Mouse (Mus musculus): ENCODE measurements around the gene Slc25a21. TPM values are rescaled to one million over a fixed set of nuclear protein-coding genes. Genes with fewer than 3 reads are reported as not detected.

Gene Slc25a21
- polyA plus RNA-seq, 1 experiment from 2014 or later, result 0.23 TPM

DNA sequence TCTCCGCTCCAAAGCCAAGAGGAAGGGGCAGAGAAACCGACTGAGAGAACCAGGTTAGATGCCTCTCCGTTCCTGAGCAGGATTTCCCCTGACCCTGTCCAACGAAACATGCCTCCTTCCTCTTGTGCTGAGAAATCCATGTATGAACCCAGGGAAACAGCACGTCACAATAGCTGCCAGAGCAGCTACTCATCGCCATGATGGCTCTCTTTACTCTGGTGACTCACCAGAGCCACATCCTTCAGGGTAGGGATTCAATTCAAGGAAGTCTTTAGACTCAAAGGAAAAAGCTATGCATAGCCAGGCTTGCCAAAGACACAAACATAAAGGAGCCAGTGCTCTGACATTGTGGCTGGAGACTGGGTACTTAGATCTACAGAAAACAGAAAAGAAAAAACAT, 37.4 kb downstream of the Slc25a21 start:
- H3K9me3 ChIP-seq (ENCODE audit: control insufficient read depth, low read length), result no peaks in the 10 kb centered on the region
- no peaks in the 10 kb centered on the region for H3K27me3 ChIP-seq (ENCODE audit: control insufficient read depth, insufficient read depth, low read length)
- H3K27ac ChIP-seq (ENCODE audit: low read depth, low read length), result no peak overlapping the region
- H3K4me1 ChIP-seq (ENCODE audit: control insufficient read depth, insufficient read depth, low read length), result no peaks in the 10 kb centered on the region
- 82% methylated on average over 6 of the region's 6 CpGs for WGBS
- ATAC-seq (ENCODE audit: low read depth), result no peak
- no peaks in the 10 kb centered on the region for H3K36me3 ChIP-seq (ENCODE audit: control insufficient read depth, insufficient read depth, low read length)
- no peak overlapping the region for H3K4me3 ChIP-seq (ENCODE audit: low read depth, low read length)
- H3K4me2 ChIP-seq (ENCODE audit: low read depth, low read length), result no peak overlapping the region
- no peak overlapping the region for H3K9ac ChIP-seq (replicated peaks; ENCODE audit: low read depth, low read length)

DNA sequence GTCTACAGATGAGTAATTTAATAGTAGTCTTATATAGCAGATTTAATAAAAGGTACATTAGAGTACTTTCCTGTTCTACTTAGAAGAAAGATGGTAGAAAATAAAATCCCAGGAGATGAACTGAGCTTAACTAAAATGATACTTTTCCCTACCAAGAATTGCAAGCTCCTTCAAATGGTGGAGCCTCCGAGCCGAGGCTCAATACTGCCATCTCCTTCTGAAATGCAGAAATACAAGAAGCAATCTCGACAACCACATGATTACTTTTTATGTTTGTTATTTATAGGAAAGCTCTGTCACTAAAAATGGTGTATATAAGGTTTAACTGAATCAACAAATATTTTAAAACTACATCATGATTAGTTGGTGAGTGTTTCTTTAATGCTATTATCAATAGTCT, 39.0 kb downstream of the Slc25a21 start:
- Histone ChIP-seq H3K9ac (replicated peaks; ENCODE audit: low read depth, low read length) (no peak overlapping the region), H3K27ac (ENCODE audit: low read depth, low read length) (no peak overlapping the region), H3K4me1 (ENCODE audit: control insufficient read depth, insufficient read depth, low read length) (no peaks in the 10 kb centered on the region), H3K9me3 (ENCODE audit: control insufficient read depth, low read length) (no peaks in the 10 kb centered on the region), H3K4me3 (ENCODE audit: low read depth, low read length) (no peak overlapping the region), H3K27me3 (ENCODE audit: control insufficient read depth, insufficient read depth, low read length) (no peaks in the 10 kb centered on the region), H3K4me2 (ENCODE audit: low read depth, low read length) (no peak overlapping the region), H3K36me3 (ENCODE audit: control insufficient read depth, insufficient read depth, low read length) (no peaks in the 10 kb centered on the region)
- WGBS, result 61% methylated on average over 3 of the region's 3 CpGs
- no peak for ATAC-seq (ENCODE audit: low read depth)

- ATAC-seq (ENCODE audit: low read depth), result no peak
- no peaks in the 10 kb centered on the region for H3K36me3 ChIP-seq (ENCODE audit: control insufficient read depth, insufficient read depth, low read length)
- no peak overlapping the region for H3K9ac ChIP-seq (replicated peaks; ENCODE audit: low read depth, low read length)
- H3K9me3 ChIP-seq (ENCODE audit: control insufficient read depth, low read length), result no peaks in the 10 kb centered on the region
- WGBS, result 79% methylated on average over 1 of the region's 1 CpGs
- H3K27ac ChIP-seq (ENCODE audit: low read depth, low read length), result no peak overlapping the region
- H3K4me1 ChIP-seq (ENCODE audit: control insufficient read depth, insufficient read depth, low read length), result no peaks in the 10 kb centered on the region
- H3K27me3 ChIP-seq (ENCODE audit: control insufficient read depth, insufficient read depth, low read length), result no peaks in the 10 kb centered on the region
- no peak overlapping the region for H3K4me3 ChIP-seq (ENCODE audit: low read depth, low read length)
- no peak overlapping the region for H3K4me2 ChIP-seq (ENCODE audit: low read depth, low read length)
Measured at GRCm38 (mm10) chr12:57138937-57139336, 58.3 kb downstream of the Slc25a21 start.

GRCm38 (mm10) chr12:57137809-57138208, 59.5 kb downstream of the Slc25a21 start:
- Histone ChIP-seq H3K4me1 (ENCODE audit: control insufficient read depth, insufficient read depth, low read length) (no peaks in the 10 kb centered on the region), H3K27ac (ENCODE audit: low read depth, low read length) (no peak overlapping the region), H3K4me2 (ENCODE audit: low read depth, low read length) (no peak overlapping the region), H3K9me3 (ENCODE audit: control insufficient read depth, low read length) (no peaks in the 10 kb centered on the region), H3K27me3 (ENCODE audit: control insufficient read depth, insufficient read depth, low read length) (no peaks in the 10 kb centered on the region), H3K9ac (replicated peaks; ENCODE audit: low read depth, low read length) (no peak overlapping the region), H3K4me3 (ENCODE audit: low read depth, low read length) (no peak overlapping the region), H3K36me3 (ENCODE audit: control insufficient read depth, insufficient read depth, low read length) (no peaks in the 10 kb centered on the region)
- 81% methylated on average over 2 of the region's 2 CpGs for WGBS
- no peak for ATAC-seq (ENCODE audit: low read depth)

GRCm38 (mm10) chr12:57118602-57119001, 78.7 kb downstream of the Slc25a21 start:
- Histone ChIP-seq H3K36me3 (ENCODE audit: control insufficient read depth, insufficient read depth, low read length) (no peaks in the 10 kb centered on the region), H3K27me3 (ENCODE audit: control insufficient read depth, insufficient read depth, low read length) (no peaks in the 10 kb centered on the region), H3K9me3 (ENCODE audit: control insufficient read depth, low read length) (no peaks in the 10 kb centered on the region), H3K9ac (replicated peaks; ENCODE audit: low read depth, low read length) (no peak overlapping the region), H3K27ac (ENCODE audit: low read depth, low read length) (no peak overlapping the region), H3K4me3 (ENCODE audit: low read depth, low read length) (no peak overlapping the region), H3K4me2 (ENCODE audit: low read depth, low read length) (no peak overlapping the region), H3K4me1 (ENCODE audit: control insufficient read depth, insufficient read depth, low read length) (no peaks in the 10 kb centered on the region)
- ATAC-seq (ENCODE audit: low read depth), result no peak
- WGBS, result 48% methylated on average over 8 of the region's 8 CpGs

DNA sequence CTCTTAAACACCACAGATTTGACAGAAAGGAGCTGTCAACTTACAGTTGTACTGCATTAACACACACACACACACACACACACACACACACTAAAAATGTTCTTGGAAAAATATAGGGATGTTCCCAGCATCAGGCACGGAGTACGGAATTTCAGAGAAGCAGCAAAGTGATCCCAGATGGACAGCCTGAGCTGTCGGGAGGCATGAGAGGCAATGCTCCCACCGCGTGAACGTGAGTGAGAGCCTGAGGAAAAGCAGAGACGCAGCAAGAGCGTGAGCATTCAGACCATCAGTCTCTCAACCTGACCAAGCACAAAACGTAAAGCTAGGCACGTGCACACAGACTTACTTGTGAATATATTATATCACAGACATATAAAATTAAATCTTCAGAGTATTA, 81.8 kb downstream of the Slc25a21 start:
- Histone ChIP-seq H3K27me3 (ENCODE audit: control insufficient read depth, insufficient read depth, low read length) (no peaks in the 10 kb centered on the region), H3K4me3 (ENCODE audit: low read depth, low read length) (no peak overlapping the region), H3K9ac (replicated peaks; ENCODE audit: low read depth, low read length) (no peak overlapping the region), H3K9me3 (ENCODE audit: control insufficient read depth, low read length) (no peaks in the 10 kb centered on the region), H3K27ac (ENCODE audit: low read depth, low read length) (no peak overlapping the region), H3K4me2 (ENCODE audit: low read depth, low read length) (no peak overlapping the region), H3K4me1 (ENCODE audit: control insufficient read depth, insufficient read depth, low read length) (no peaks in the 10 kb centered on the region), H3K36me3 (ENCODE audit: control insufficient read depth, insufficient read depth, low read length) (no peaks in the 10 kb centered on the region)
- WGBS, result 83% methylated on average over 10 of the region's 10 CpGs
- ATAC-seq (ENCODE audit: low read depth), result no peak

DNA sequence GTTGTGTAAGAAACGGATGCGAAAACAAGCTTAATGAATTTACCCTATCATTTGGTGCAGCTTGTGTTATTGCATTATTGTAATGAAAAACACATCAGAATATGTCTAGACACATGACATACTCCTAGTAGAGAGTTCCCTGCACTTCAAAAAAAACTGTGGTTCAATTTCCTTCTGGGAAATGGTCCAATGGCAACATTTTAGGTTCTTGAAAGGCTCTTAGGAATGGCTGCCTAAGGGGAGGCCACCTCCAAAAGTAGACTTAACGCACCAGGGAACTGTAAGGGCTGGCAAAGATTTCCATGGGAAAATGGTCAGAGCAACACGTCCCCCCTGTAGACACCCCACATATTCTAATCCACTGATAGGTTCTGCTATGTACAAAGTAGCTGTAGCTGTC, 87.9 kb downstream of the Slc25a21 start:
- H3K4me2 ChIP-seq (ENCODE audit: low read depth, low read length), result no peak overlapping the region
- no peaks in the 10 kb centered on the region for H3K27me3 ChIP-seq (ENCODE audit: control insufficient read depth, insufficient read depth, low read length)
- H3K9ac ChIP-seq (replicated peaks; ENCODE audit: low read depth, low read length), result no peak overlapping the region
- H3K9me3 ChIP-seq (ENCODE audit: control insufficient read depth, low read length), result no peaks in the 10 kb centered on the region
- H3K36me3 ChIP-seq (ENCODE audit: control insufficient read depth, insufficient read depth, low read length), result no peaks in the 10 kb centered on the region
- ATAC-seq (ENCODE audit: low read depth), result no peak
- no peak overlapping the region for H3K4me3 ChIP-seq (ENCODE audit: low read depth, low read length)
- no peak overlapping the region for H3K27ac ChIP-seq (ENCODE audit: low read depth, low read length)
- no peaks in the 10 kb centered on the region for H3K4me1 ChIP-seq (ENCODE audit: control insufficient read depth, insufficient read depth, low read length)
- WGBS, result 90% methylated on average over 4 of the region's 4 CpGs

GRCm38 (mm10) chr12:57102322-57102721, 95.0 kb downstream of the Slc25a21 start:
- Histone ChIP-seq H3K36me3 (ENCODE audit: control insufficient read depth, insufficient read depth, low read length) (no peaks in the 10 kb centered on the region), H3K27ac (ENCODE audit: low read depth, low read length) (no peak overlapping the region), H3K9me3 (ENCODE audit: control insufficient read depth, low read length) (no peaks in the 10 kb centered on the region), H3K9ac (replicated peaks; ENCODE audit: low read depth, low read length) (no peak overlapping the region), H3K4me3 (ENCODE audit: low read depth, low read length) (no peak overlapping the region), H3K4me2 (ENCODE audit: low read depth, low read length) (no peak overlapping the region), H3K27me3 (ENCODE audit: control insufficient read depth, insufficient read depth, low read length) (no peaks in the 10 kb centered on the region), H3K4me1 (ENCODE audit: control insufficient read depth, insufficient read depth, low read length) (no peaks in the 10 kb centered on the region)
- ATAC-seq (ENCODE audit: low read depth), result no peak
- WGBS, result 81% methylated on average over 1 of the region's 1 CpGs

DNA sequence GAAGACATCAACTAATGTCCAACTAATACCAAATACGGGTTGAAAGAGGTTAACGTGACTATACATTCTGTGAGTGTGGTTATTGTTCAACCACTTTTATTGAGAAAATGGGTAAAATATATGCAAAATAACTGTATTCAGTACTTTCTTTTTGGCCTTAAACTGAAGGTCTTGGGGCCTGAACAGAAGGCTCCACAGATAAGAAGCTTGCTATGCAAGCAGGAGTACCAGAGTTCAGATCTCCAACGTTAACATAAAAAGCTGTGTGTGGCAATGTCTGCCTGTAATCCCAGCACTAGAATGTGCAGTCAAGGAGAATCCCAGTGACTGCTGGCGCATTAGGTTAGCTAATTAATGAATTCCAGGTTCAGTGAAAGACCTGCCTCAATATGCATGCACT, 96.7 kb downstream of the Slc25a21 start:
- no peaks in the 10 kb centered on the region for H3K9me3 ChIP-seq (ENCODE audit: control insufficient read depth, low read length)
- no peak overlapping the region for H3K27ac ChIP-seq (ENCODE audit: low read depth, low read length)
- no peak overlapping the region for H3K9ac ChIP-seq (replicated peaks; ENCODE audit: low read depth, low read length)
- no peak for ATAC-seq (ENCODE audit: low read depth)
- no peak overlapping the region for H3K4me3 ChIP-seq (ENCODE audit: low read depth, low read length)
- no peak overlapping the region for H3K4me2 ChIP-seq (ENCODE audit: low read depth, low read length)
- WGBS, result 89% methylated on average over 4 of the region's 4 CpGs
- H3K27me3 ChIP-seq (ENCODE audit: control insufficient read depth, insufficient read depth, low read length), result no peaks in the 10 kb centered on the region
- no peaks in the 10 kb centered on the region for H3K4me1 ChIP-seq (ENCODE audit: control insufficient read depth, insufficient read depth, low read length)
- no peaks in the 10 kb centered on the region for H3K36me3 ChIP-seq (ENCODE audit: control insufficient read depth, insufficient read depth, low read length)

DNA sequence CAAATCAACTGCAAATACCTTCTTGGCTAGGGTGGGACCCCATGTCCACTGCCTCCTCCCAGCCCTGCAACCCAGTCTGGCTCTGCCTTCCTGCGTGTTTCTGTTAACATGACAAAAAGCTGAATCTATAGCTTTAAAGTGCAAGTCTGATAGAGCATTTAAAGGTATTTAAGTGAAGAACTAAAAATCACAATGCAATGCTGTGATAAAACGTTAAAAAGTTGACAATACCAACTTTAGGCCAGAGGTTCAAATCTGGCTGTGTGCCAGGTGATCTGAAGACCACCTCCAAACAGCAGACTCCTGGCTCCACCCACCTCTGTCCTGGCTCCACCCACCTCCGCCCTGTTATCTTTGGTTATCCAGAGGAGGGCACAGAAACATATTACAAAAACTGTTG, 98.2 kb downstream of the Slc25a21 start:
- Histone ChIP-seq H3K9me3 (ENCODE audit: control insufficient read depth, low read length) (no peaks in the 10 kb centered on the region), H3K27ac (ENCODE audit: low read depth, low read length) (no peak overlapping the region), H3K27me3 (ENCODE audit: control insufficient read depth, insufficient read depth, low read length) (no peaks in the 10 kb centered on the region), H3K36me3 (ENCODE audit: control insufficient read depth, insufficient read depth, low read length) (no peaks in the 10 kb centered on the region), H3K4me2 (ENCODE audit: low read depth, low read length) (no peak overlapping the region), H3K4me3 (ENCODE audit: low read depth, low read length) (no peak overlapping the region), H3K9ac (replicated peaks; ENCODE audit: low read depth, low read length) (no peak overlapping the region), H3K4me1 (ENCODE audit: control insufficient read depth, insufficient read depth, low read length) (no peaks in the 10 kb centered on the region)
- 73% methylated on average over 3 of the region's 3 CpGs for WGBS
- ATAC-seq (ENCODE audit: low read depth), result no peak

Measured in neural tube, embryonic 14.5 days (tissue).